ENCODE assay signal across 8 mouse cellular contexts in the genomic region with DNA sequence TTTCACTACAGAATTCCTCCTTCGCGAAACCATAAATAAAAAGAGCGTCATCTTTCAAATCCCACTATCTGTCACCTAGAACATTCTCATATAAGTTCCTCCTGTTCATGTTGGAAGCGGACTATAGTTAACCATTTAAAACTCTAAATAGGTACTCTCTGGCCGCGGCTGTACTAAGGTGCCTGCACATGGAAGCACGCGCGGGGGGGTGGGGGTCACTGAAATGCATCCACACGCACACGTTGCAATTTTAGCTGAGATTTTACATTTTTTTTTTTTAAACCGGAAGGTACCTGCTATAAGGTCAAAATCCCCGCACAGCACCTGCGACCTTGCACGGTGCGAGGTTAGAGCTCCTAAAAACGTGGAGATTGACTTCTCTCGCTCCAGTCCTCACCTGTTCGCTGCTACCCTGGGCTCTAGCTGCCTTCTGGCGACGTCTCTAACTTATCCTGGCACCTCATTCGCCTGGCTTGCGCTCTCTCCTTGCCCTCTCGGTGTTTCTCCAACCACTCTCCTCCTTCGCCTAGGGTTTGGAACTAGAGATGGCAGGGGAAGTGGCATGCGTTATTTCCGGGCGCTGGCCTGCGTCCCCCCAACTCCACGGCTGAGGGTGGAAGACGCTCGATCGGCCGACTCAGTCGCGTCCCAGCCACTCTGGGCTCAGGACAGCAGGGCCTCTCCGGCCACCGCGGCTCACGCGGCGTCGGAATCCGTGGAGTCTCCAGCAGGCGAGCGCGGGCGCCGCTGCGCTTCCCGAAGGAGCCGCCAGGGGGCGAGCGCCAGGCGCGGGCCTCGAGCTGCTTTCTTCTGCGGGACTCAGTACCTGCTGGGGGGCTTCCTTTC. TPM values are rescaled to one million over a fixed set of nuclear protein-coding genes. Genes with fewer than 3 reads are reported as not detected.
DNase-seq lines count a peak whose midpoint lies in the region; ATAC-seq and TF ChIP-seq lines count a peak whose summit lies in the region.

No protein-coding gene starts in this region.

- H3K4me3 ChIP-seq in ES-E14 (ENCODE audit: insufficient read depth in 1 of 2, low read depth in 1 of 2, low read length in 2 of 2, poor library complexity in 1 of 2, severe bottlenecking in 1 of 2), result peak overlapping the region; percentile 85 to 95
- peak overlapping the region; percentile 74 for H3K4me3 ChIP-seq in hindbrain, embryonic 10.5 days
- H3K4me3 ChIP-seq in lung, embryonic 14.5 days (ENCODE audit: low read depth, low read length), result peak overlapping the region; percentile 90

- H3K27me3 ChIP-seq in hindbrain, embryonic 10.5 days (ENCODE audit: insufficient read depth, poor library complexity, severe bottlenecking), result no peaks in the 10 kb centered on the region
- H3K27me3 ChIP-seq in lung, embryonic 14.5 days (ENCODE audit: insufficient read depth, low read length), result no peaks in the 10 kb centered on the region

- H3K9me3 ChIP-seq in ES-E14 (ENCODE audit: control insufficient read depth, insufficient read depth, low read depth, low read length), result no peaks in the 10 kb centered on the region
- H3K9me3 ChIP-seq in hindbrain, embryonic 10.5 days, result no peaks in the 10 kb centered on the region
- no peaks in the 10 kb centered on the region for H3K9me3 ChIP-seq in lung, embryonic 14.5 days (ENCODE audit: low read depth, low read length)

- H3K27ac ChIP-seq in ES-E14 (ENCODE audit: insufficient read depth, low read depth, low read length, poor library complexity, severe bottlenecking), result peak overlapping the region; percentile 100
- peak overlapping the region; percentile 96 for H3K27ac ChIP-seq in hindbrain, embryonic 10.5 days
- peak overlapping the region; percentile 100 for H3K27ac ChIP-seq in lung, embryonic 14.5 days (ENCODE audit: low read depth)

- H3K36me3 ChIP-seq in ES-E14 (ENCODE audit: control insufficient read depth, insufficient read depth, low read length, poor library complexity, severe bottlenecking), result peaks cover 3% of the 10 kb centered on the region
- peaks cover 2% of the 10 kb centered on the region; the same call in 1 of the 2 replicates for H3K36me3 ChIP-seq in hindbrain, embryonic 10.5 days
- peaks cover 2% of the 10 kb centered on the region; the same call in 1 of the 2 replicates for H3K36me3 ChIP-seq in lung, embryonic 14.5 days (ENCODE audit: insufficient read depth)

- H3K4me1 ChIP-seq in ES-E14 (ENCODE audit: control insufficient read depth in 2 of 2, insufficient read depth in 2 of 2, low read length in 2 of 2, poor library complexity in 1 of 2), result peaks cover 3 to 4% of the 10 kb centered on the region in 2 experiments
- H3K4me1 ChIP-seq in hindbrain, embryonic 10.5 days (replicated peaks), result peaks cover 19% of the 10 kb centered on the region
- H3K4me1 ChIP-seq in lung, embryonic 14.5 days (ENCODE audit: insufficient read depth), result 0 out of 2 replicates have a peak, but pooled peaks cover 4% of the 10 kb centered on the region

- DNase-seq in ES-E14 (ENCODE audit: low read depth, low spot score), result no peak
- peak; percentile 94 for DNase-seq in cerebellum, adult 8-10 months
- DNase-seq in frontal cortex, adult 2 months (ENCODE audit: extremely low spot score in 1 of 2, low spot score in 1 of 2), result peak; percentile 72 to 94
- DNase-seq in hindbrain, embryonic 10.5 days (ENCODE audit: low spot score), result peak; percentile 92
- peak; percentile 77 for DNase-seq in layer of hippocampus, adult 9-10 months (ENCODE audit: low spot score)
- peak; percentile 92 for DNase-seq in lung, embryonic 14.5 days
- peak; percentile 93 for DNase-seq in testis, postnatal 10 days (ENCODE audit: low spot score)

- TF ChIP-seq CTCF in lung, embryonic 14.5 days (IDR thresholded peaks at IDR 0.05; ENCODE audit: low read depth), result peak; percentile 64

- H3K4me2 ChIP-seq in lung, embryonic 14.5 days, result peak overlapping the region; percentile 98

- WGBS in hindbrain, embryonic 10.5 days, result under 1% methylated on average over 58 of the region's 58 CpGs
- under 1% methylated on average over 58 of the region's 58 CpGs for WGBS in lung, embryonic 14.5 days

- peak overlapping the region; percentile 97 for H3K9ac ChIP-seq in ES-E14 (ENCODE audit: insufficient read depth, low read depth, low read length, poor library complexity, severe bottlenecking)
- peak overlapping the region; percentile 79 for H3K9ac ChIP-seq in lung, embryonic 14.5 days

- in situ Hi-C loops in ES-E14 (cut with MboI; ENCODE audit: low sequenced_read_pairs in 2 of 2, unreplicated experiment in 2 of 2), result no loop called here

- ATAC-seq in lung, embryonic 14.5 days (ENCODE audit: insufficient read depth), result peak; percentile 16; the same call in 1 of the 2 replicates
- ATAC-seq in neutrophil, adult 5-6 weeks (ENCODE audit: extremely low read depth, insufficient number of reproducible peaks, low FRiP score, poor library complexity, severe bottlenecking), result peak; percentile 20

TF ChIP-seq in ES-E14, 5 proteins besides CTCF, POLR2A, EP300 and RAD21:
- TF ChIP-seq HCFC1 (IDR thresholded peaks at IDR 0.05; ENCODE audit: borderline replicate concordance, insufficient read depth, low read length), result no peak
- 0 out of 2 replicates have a peak, but pooled peaks have one; percentile 10 for TF ChIP-seq ZNF384 (IDR thresholded peaks at IDR 0.05; ENCODE audit: low read depth, low read length)

RNA-seq across cellular contexts. Expression of a gene that starts 1.9 kb away (rescaled TPM):
- 49.5 and 69.0 TPM in 2 replicates for total RNA-seq in ES-E14 (2012; rRNA removed)
- polyA plus RNA-seq in frontal cortex, adult 2 months (2012; rRNA removed), result 36.2 and 37.8 TPM in 2 replicates
- polyA plus RNA-seq in hindbrain, embryonic 10.5 days (2016; fragmentation: Nextera tagmentation; extraction: Ambion mirVana), result 30.1 and 31.7 TPM in 2 replicates
- polyA plus RNA-seq in lung, embryonic 14.5 days (2014; fragmentation: Nextera tagmentation; extraction: Ambion mirVana), result 43.6 and 46.6 TPM in 2 replicates
- total RNA-seq in neutrophil, adult 5-6 weeks (2017), result 8.6 and 8.8 TPM in 2 replicates
